Mouse (Mus musculus) heart, adult 11 months (tissue): Measurements from ENCODE around the gene Acadvl.

Experiments
- DNase-seq: peaks from one replicate; pipeline ENCODE4 v3.0.0; 2022

The Acadvl gene

DNA sequence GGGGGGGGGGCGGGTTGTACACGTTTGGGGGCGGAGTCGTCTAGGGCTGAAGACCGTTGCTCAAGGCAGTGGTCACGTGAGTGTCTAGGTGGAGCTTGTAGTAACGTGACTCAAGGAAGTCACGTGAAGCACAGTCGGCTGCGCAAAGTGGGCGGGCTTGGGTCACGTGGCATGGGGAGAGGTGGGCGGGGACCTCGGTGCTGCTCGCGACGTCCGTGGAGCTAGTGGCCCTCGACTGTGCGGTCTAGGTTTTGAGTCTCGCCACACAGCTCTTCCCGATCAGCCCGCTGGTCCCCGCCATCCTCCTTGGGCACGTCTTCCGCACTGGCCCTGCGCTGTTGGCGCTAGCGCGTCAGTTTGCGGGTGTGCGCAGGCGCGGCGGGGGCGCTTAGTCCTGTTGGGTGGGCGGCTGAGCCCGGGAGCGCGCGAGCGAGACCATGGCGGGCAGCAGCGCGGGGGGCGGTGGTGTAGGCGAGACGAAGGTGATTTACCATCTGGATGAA is 14.8 kb downstream of the Acadvl start, which contains the start of gene Dvl2:
Dvl2 (plus strand) TSS at position 200 of the 503 bp plus-strand sequence.
- peak; percentile 100 for DNase-seq

GRCm38 (mm10) chr11:69999666-70000065 is 15.5 kb downstream of the Acadvl start:
- DNase-seq = no peak

DNA sequence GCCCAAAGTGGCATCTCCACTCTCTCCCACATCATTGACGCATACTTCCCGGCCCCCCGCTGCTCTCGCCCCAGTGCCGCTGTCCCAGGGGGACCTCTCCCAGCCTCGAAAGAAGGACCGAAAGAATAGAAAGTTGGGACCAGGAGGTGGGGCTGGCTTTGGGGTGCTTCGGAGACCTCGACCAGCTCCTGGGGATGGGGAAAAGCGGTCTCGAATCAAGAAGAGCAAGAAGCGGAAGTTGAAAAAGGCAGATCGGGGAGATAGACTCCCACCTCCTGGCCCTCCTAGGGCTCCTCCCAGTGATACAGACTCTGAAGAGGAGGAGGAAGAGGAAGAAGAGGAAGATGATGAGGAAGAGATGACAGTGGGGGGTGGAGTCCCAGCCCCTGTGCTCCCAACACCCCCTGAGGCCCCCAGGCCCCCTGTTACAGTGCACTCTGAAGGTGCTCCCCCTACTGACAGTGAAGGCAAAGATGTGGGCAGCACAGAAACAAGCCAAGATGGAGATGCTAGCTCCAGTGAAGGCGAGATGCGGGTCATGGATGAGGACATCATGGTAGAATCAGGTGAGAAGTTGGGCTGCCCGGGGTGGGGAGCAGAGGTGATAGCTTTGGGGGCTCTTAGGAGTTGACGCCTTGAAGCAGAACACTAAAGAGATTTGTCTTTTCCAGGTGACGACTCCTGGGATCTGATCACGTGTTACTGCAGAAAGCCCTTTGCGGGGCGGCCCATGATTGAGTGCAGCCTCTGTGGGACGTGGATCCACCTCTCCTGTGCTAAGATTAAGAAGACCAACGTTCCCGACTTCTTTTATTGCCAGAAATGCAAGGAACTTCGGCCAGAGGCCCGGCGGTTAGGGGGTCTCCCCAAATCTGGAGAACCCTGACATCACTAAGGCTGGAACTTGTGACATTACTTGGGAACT is 16.4 kb downstream of the Acadvl start:
- peak; percentile 96 for DNase-seq

GRCm38 (mm10) chr11:69997070-69997509 is 18.1 kb downstream of the Acadvl start:
- peak; percentile 99 for DNase-seq

GRCm38 (mm10) chr11:69996161-69997061 is 18.8 kb downstream of the Acadvl start:
- no peak for DNase-seq

DNA sequence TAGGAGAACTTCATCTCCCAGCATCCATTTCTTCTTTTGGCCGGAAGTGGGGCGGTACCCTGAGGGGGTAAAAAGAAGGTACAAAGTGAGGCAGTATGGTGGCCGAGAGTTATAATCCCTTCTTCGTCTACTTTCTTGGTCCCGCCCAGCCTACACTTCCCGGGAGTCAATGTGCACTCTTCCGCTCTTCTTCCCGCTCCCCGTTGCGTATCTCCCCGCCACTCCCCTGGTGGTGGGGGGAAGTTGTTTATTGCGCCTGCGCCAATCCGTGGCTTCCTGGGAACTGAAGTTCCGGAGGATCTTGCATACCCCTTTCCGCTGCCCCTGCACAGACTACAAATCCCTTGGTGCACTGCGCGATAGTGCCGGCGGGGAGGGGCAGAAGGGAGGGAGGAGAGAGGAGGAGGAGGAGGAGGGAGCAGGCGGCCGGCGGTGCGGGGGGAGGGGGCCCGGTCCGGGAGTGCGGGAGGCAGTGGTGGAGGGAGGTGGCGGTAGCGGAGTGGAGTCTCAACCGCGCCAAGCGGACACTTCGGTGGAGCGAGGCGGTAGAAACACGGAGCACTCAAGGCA is 19.7 kb downstream of the Acadvl start, which contains the start of gene Phf23:
Phf23 (plus strand) TSS at position 387 of the 570 bp plus-strand sequence.
- peak; percentile 100 for DNase-seq

- peak; percentile 91 for DNase-seq
Observed at GRCm38 (mm10) chr11:69994401-69995090, 20.7 kb downstream of the Acadvl start.

DNA sequence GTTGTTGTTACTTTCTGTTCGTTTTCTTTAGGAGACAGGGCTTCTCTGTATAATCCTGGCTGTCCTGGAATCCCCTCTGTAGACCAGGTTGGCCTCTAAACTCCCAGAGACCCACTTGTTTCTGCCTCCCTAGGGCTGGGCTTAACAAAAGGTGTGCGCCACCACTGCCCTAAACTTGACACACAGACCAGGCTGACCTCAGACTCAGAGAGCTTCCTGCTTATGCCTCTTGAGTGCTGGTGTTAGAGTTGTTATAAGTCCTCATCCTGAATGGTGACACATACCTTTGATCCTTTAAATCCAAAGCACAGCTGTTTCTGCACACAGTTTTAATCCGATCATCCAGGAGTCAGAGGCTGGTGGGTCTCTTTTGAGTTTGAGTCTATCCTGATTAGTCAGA is 22.3 kb downstream of the Acadvl start:
- peak; percentile 89 for DNase-seq

- peak; percentile 94 for DNase-seq
Observed at GRCm38 (mm10) chr11:69992396-69992795, 22.8 kb downstream of the Acadvl start.

GRCm38 (mm10) chr11:69991711-69992110 is 23.5 kb downstream of the Acadvl start:
- DNase-seq = no peak

DNA sequence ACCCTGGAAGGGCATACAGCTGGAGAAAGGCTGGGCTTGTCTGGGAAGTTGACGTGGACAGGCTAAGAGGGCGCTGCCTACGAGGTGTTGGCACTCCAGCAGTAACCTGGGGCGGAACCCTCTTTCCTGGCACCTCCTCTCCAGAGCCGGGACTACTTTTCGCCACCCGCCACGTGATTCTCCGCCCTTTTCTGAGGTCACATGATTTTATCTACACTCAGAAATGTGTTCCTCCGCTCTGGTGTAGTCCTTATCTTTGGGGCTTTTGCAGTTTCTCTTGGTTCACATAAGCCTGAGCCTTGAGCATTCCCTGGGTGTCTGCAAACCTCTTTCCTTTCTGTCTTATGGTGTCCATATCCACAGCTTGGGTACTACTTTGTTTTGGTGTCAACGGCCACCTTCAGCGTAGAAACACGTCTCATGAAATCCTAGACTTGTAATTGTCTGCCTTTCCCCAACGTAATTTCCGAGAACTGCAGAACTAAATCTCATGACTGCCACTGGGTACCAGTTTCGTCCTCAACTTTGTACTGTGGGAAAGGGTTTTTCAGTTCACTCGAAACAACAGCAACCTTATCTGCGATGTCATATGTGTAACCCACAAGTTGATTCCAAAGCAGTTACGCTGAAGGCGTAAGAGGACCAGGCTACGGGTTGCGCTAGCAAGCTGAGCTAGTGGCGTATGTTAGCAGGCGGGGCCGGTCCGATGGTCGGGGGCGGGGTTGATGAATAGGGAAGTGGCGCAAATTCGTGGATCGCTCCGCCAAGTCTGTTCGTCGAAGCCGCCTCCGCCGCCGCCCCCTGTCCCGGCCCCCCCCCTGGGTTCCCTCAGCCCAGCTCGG is 24.1 kb downstream of the Acadvl start, which contains the start of gene Gabarap:
Gabarap (plus strand) TSS at position 294 of the 842 bp plus-strand sequence.
- DNase-seq = peak; percentile 100

- peak; percentile 95 for DNase-seq
Observed at GRCm38 (mm10) chr11:69989949-69990348, 25.3 kb downstream of the Acadvl start.

DNA sequence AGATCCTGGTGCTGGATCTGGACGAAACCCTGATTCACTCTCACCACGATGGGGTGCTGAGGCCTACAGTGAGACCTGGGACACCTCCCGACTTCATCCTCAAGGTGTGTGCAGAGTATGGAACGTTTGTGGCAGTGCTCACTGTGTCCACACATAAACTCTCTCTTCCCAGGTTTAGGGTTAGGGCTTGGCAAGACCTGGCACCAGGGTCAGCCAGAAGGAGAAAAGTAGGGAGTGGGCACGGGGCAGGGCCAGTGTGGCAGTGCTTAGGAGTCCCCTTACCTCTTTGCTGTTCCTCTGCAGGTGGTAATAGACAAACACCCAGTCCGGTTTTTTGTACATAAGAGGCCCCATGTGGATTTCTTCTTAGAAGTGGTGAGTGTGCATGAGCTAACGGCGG is 30.8 kb downstream of the Acadvl start:
- DNase-seq = peak; percentile 93

GRCm38 (mm10) chr11:69983377-69983776 is 31.8 kb downstream of the Acadvl start:
- DNase-seq = peak; percentile 92

GRCm38 (mm10) chr11:69982877-69983276 is 32.3 kb downstream of the Acadvl start:
- DNase-seq = peak; percentile 97

GRCm38 (mm10) chr11:69982225-69982624 is 33.0 kb downstream of the Acadvl start, which contains the start of gene Elp5:
Gene Elp5, minus strand, starts transcription at chr11:69982517.
- DNase-seq = peak; percentile 88

DNA sequence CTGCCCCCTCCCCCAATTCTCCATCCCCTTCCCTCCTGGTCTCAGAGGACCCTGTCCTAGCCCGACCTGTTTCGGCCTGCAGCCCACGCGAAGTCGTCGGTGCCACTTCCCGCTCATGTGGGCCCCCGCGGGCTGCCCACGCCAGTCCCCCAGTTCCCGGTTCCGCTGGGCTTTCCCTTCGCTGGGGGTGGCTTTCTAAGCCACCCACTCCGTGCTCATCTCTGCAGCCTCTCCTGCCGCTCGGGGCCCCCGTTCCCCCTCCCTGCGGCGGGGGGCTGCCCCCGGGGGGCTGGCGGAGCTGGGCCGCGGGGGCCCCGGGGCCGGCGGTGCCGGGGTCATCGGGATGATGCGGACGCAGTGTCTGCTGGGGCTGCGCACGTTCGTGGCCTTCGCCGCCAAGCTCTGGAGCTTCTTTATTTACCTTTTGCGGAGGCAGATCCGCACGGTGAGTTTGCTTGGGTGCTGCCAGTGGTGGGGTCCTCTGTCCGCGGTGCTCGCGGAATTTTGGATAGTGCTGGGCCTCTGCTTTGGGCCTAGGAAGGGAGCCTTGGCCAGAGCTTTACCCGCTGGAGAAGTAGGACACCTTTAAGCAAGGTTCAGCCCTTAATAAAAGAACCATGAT is 34.0 kb downstream of the Acadvl start, which contains the start of gene Ctdnep1:
Ctdnep1 (plus strand) TSS at position 16 of the 622 bp plus-strand sequence.
- no peak for DNase-seq

DNA sequence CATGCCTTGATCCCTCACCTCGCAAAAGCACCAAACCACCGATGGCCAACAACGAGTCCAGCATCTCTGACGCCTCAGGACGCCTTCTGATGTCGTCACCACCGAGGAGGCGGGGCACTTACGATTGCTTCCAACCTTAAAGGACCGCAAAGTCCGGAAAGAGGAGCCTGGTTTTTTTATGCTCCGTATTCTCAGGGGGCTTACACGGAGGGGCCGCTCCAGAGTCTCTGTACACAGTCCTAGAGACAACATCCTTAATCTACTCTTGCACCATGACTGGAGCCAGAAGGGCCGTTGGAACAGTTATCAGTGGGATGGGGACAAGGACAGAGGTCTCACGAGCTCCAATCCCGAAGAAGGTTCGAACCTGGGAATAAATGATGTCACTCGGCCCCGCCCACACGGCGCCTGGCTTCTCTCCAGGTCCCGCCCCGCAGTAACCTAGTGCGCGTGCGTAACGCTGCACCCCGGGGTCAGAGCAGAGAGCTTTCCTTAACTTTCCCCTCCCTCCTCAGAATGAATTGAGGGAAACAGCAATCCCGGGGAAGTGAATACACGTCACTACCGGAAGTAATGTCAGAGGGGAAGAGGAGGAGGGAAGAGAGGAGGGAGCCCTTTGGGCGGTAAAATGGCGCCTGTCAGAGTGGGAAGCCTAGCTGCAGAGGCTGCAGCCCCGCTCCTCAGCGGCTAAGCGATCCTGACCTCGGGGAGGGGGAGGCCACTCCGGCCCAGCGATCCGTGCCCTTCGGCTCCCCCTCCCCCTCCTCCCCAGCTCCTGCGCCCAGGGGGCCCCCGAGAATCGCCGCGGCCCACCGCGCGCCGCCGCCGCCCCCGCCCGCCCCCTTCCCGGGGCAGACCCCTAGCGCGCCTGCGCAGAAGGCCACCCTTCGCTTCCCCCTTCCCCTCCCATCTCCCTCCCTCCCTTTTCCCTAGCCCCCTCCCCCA is 34.7 kb downstream of the Acadvl start:
- peak; percentile 100 for DNase-seq

- DNase-seq = no peak
Observed at GRCm38 (mm10) chr11:69979827-69980195, 35.4 kb downstream of the Acadvl start.
